Mouse (Mus musculus): ENCODE measurements around the gene 5330417C22Rik.

GRCm38 (mm10) chr3:108535896-108536516 lies 330 bp downstream of the 5330417C22Rik start:
- TF ChIP-seq POLR2A (IDR thresholded peaks at IDR 0.05; ENCODE audit: insufficient read depth, low read depth, low read length) (no peak), CTCF (IDR thresholded peaks at IDR 0.05) (no peak)
